Mouse (Mus musculus) lung, postnatal 0 days (tissue): ENCODE measurements at regions not wholly inside any gene's neighbourhood (a gene's known extent, or its start where the extent isn't known, plus 50 kb on each side); places are given as distances from the start of the nearest gene placed in this dataset.

ENCODE experiments used
- ATAC-seq: fragments of 200-750 bp; cut with Nextera tagmentation; 2 replicates; pipeline ENCODE4 v1.8.0; 2017; ENCODE audit warnings: moderate library complexity
- DNase-seq: peaks from one replicate; pipeline ENCODE4 v3.0.0-alpha.2; 2016; ENCODE audit warnings: low spot score
- H3K27ac ChIP-seq: fragments of 300-500 bp; sonication (generic); 2 replicates; pipeline ENCODE4 v1.5.1; 2014; ENCODE audit warnings: antibody characterized with exemption, mild to moderate bottlenecking, low read length, mixed read lengths
- H3K27me3 ChIP-seq: fragments of 300-500 bp; sonication (generic); replicated peaks from 2 replicates; pipeline ENCODE4 v1.6.1; 2014; ENCODE audit warnings: low read length, mixed read lengths; ENCODE audit not compliant: insufficient read depth
- H3K36me3 ChIP-seq: fragments of 300-500 bp; sonication (generic); 2 replicates; pipeline ENCODE4 v1.6.1; 2014; ENCODE audit warnings: low read length, mixed read lengths; ENCODE audit not compliant: insufficient read depth
- H3K4me1 ChIP-seq: fragments of 300-500 bp; sonication (generic); 2 replicates; pipeline ENCODE4 v1.6.1; 2014; ENCODE audit warnings: antibody characterized with exemption, low read depth, low read length, mixed read lengths; ENCODE audit not compliant: insufficient read depth
- H3K4me2 ChIP-seq: fragments of 300-500 bp; sonication (generic); replicated peaks from 2 replicates; pipeline ENCODE4 v1.6.1; 2014; ENCODE audit warnings: low read depth, mild to moderate bottlenecking, low read length, moderate library complexity, mixed read lengths
- H3K4me3 ChIP-seq: fragments of 300-500 bp; sonication (generic); 2 replicates; pipeline ENCODE4 v1.5.1; 2014; ENCODE audit warnings: low read depth, low read length
- H3K9ac ChIP-seq: fragments of 300-500 bp; sonication (generic); replicated peaks from 2 replicates; pipeline ENCODE4 v1.6.1; 2014; ENCODE audit warnings: low read depth, mild to moderate bottlenecking
- H3K9me3 ChIP-seq: fragments of 300-500 bp; sonication (generic); 2 replicates; pipeline ENCODE4 v1.6.1; 2016; ENCODE audit warnings: low read length, mixed read lengths
- CTCF ChIP-seq: IDR thresholded peaks from 2 replicates; pipeline ENCODE4 v1.5.1; 2016; ENCODE audit warnings: antibody characterized with exemption, mild to moderate bottlenecking
- EP300 ChIP-seq: IDR thresholded peaks from 2 replicates; pipeline ENCODE4 v1.6.1; 2016; ENCODE audit warnings: antibody characterized with exemption, mild to moderate bottlenecking, control low read depth
- WGBS: fragments of 180-500 bp; shearing (Covaris S2); extraction: QIAGEN DNeasy Blood & Tissue Kit; methylation state at CpG from one replicate; pipeline ENCODE4 v1.1.7; 2014; 5-methylcytosine and 5-hydroxymethylcytosine counted together

- Histone ChIP-seq H3K4me2 (no peak overlapping the region), H3K9me3 (no peaks in the 10 kb centered on the region), H3K4me3 (no peak overlapping the region), H3K9ac (no peak overlapping the region), H3K27me3 (no peaks in the 10 kb centered on the region), H3K4me1 (no peaks in the 10 kb centered on the region), H3K36me3 (no peaks in the 10 kb centered on the region), H3K27ac (no peak overlapping the region)
- no peak for TF ChIP-seq EP300
- no peak for TF ChIP-seq CTCF
- DNase-seq (no peak), ATAC-seq (no peak)
- 46% methylated on average over 4 of the region's 4 CpGs for WGBS
Measured at GRCm38 (mm10) chr19:36263923-36264322, 84.2 kb upstream of the Pcgf5 start.

DNA sequence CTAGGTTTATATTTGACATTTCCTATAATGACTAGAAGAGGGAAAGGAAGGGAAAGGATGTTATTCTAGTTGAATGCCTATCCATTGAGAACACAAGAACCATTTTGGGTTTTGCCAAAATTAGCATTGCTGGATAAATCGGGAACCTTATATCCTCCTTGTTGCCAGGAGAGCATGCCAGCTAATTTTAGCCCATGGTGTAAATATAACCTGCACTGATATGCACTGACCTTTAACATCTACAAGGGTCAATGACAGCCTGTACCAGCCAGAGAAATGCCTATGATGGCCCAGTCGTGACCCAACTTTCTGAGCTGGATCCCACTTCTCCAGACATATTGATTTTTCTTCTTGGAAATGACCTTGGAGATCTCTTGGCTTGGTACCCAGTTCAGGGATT is 83.7 kb upstream of the Pcgf5 start:
- no peaks in the 10 kb centered on the region for H3K4me1 ChIP-seq
- H3K27me3 ChIP-seq = no peaks in the 10 kb centered on the region
- no peak overlapping the region for H3K9ac ChIP-seq
- TF ChIP-seq EP300 (no peak), CTCF (no peak)
- DNase-seq (no peak), ATAC-seq (no peak)
- H3K27ac ChIP-seq = no peak overlapping the region
- H3K36me3 ChIP-seq = no peaks in the 10 kb centered on the region
- 59% methylated on average over 2 of the region's 2 CpGs for WGBS
- H3K4me2 ChIP-seq = no peak overlapping the region
- H3K9me3 ChIP-seq = no peaks in the 10 kb centered on the region
- H3K4me3 ChIP-seq = no peak overlapping the region

GRCm38 (mm10) chr19:36265276-36265675 is 82.8 kb upstream of the Pcgf5 start:
- Histone ChIP-seq H3K36me3 (no peaks in the 10 kb centered on the region), H3K9ac (no peak overlapping the region), H3K9me3 (no peaks in the 10 kb centered on the region), H3K4me1 (no peaks in the 10 kb centered on the region), H3K4me3 (no peak overlapping the region), H3K4me2 (no peak overlapping the region), H3K27me3 (no peaks in the 10 kb centered on the region), H3K27ac (no peak overlapping the region)
- ATAC-seq (no peak), DNase-seq (no peak)
- 85% methylated on average over 1 of the region's 1 CpGs for WGBS
- TF ChIP-seq CTCF (no peak), EP300 (no peak)

DNA sequence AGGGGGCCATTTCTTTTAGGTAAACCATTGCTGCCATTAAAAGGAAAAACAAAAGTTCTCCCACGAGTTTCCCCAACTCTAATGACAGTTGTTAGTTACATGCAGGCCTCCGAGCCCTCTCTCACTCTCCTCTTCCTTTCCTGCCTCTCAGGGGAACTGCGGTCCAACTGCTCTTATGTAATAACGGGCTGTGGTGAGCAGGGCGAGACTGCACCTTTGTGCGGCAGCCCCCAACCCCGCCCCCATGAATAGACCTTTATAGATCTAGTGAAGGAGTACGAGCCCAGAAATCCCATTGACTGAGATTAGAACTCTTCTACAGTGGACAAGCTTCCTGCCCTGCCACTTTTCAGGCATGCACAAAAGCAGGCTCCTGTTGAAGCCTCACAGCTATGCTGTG is 81.8 kb upstream of the Pcgf5 start:
- no peaks in the 10 kb centered on the region for H3K27me3 ChIP-seq
- H3K4me3 ChIP-seq = no peak overlapping the region
- H3K4me2 ChIP-seq = no peak overlapping the region
- no peak for DNase-seq
- ATAC-seq = no peak
- TF ChIP-seq EP300 = no peak
- no peak for TF ChIP-seq CTCF
- no peak overlapping the region for H3K9ac ChIP-seq
- WGBS = 46% methylated on average over 8 of the region's 8 CpGs
- H3K27ac ChIP-seq = no peak overlapping the region
- no peaks in the 10 kb centered on the region for H3K36me3 ChIP-seq
- H3K9me3 ChIP-seq = no peaks in the 10 kb centered on the region
- no peaks in the 10 kb centered on the region for H3K4me1 ChIP-seq

- no peak overlapping the region for H3K4me2 ChIP-seq
- H3K9me3 ChIP-seq = no peaks in the 10 kb centered on the region
- no peaks in the 10 kb centered on the region for H3K4me1 ChIP-seq
- H3K36me3 ChIP-seq = no peaks in the 10 kb centered on the region
- no peak for ATAC-seq
- H3K9ac ChIP-seq = no peak overlapping the region
- WGBS = 46% methylated on average over 3 of the region's 3 CpGs
- H3K27ac ChIP-seq = no peak overlapping the region
- TF ChIP-seq EP300 = no peak
- TF ChIP-seq CTCF = no peak
- no peaks in the 10 kb centered on the region for H3K27me3 ChIP-seq
- no peak overlapping the region for H3K4me3 ChIP-seq
- DNase-seq = no peak
Measured at GRCm38 (mm10) chr19:36273466-36273865, 74.6 kb upstream of the Pcgf5 start.

DNA sequence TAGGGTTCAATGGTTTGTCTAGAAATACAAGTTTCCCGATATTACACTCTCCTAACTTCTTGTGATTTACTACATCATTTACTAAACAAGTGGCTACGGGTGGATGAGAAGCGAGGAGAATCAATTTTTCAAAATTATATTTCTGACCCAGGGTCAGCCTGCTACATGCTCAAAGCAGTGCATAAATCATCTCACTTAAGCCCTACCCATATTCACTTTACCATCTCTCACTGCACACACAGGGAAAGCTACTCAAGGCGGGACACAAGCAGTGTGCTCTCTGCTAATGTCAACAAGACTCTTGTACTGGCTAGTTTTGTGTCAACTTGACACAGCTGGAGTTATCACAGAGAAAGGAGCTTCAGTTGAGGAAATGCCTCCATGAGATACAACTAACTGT is 62.6 kb upstream of the Pcgf5 start:
- H3K4me1 ChIP-seq = no peaks in the 10 kb centered on the region
- 76% methylated on average over 4 of the region's 4 CpGs for WGBS
- no peaks in the 10 kb centered on the region for H3K9me3 ChIP-seq
- DNase-seq (no peak), ATAC-seq (no peak)
- H3K36me3 ChIP-seq = no peaks in the 10 kb centered on the region
- TF ChIP-seq EP300 = no peak
- no peak for TF ChIP-seq CTCF
- H3K9ac ChIP-seq = no peak overlapping the region
- H3K4me2 ChIP-seq = no peak overlapping the region
- H3K27ac ChIP-seq = no peak overlapping the region
- H3K27me3 ChIP-seq = no peaks in the 10 kb centered on the region
- H3K4me3 ChIP-seq = no peak overlapping the region

- no peaks in the 10 kb centered on the region for H3K36me3 ChIP-seq
- WGBS = 15% methylated on average over 4 of the region's 4 CpGs
- no peak overlapping the region for H3K27ac ChIP-seq
- H3K9me3 ChIP-seq = no peaks in the 10 kb centered on the region
- DNase-seq (no peak), ATAC-seq (no peak)
- no peaks in the 10 kb centered on the region for H3K4me1 ChIP-seq
- H3K4me3 ChIP-seq = no peak overlapping the region
- H3K4me2 ChIP-seq = no peak overlapping the region
- H3K27me3 ChIP-seq = no peaks in the 10 kb centered on the region
- no peak for TF ChIP-seq CTCF
- no peak for TF ChIP-seq EP300
- H3K9ac ChIP-seq = no peak overlapping the region
Measured at GRCm38 (mm10) chr19:36290778-36291177, 57.3 kb upstream of the Pcgf5 start.
